19 mouse cellular contexts compared by ENCODE assay signal in the genomic region with DNA sequence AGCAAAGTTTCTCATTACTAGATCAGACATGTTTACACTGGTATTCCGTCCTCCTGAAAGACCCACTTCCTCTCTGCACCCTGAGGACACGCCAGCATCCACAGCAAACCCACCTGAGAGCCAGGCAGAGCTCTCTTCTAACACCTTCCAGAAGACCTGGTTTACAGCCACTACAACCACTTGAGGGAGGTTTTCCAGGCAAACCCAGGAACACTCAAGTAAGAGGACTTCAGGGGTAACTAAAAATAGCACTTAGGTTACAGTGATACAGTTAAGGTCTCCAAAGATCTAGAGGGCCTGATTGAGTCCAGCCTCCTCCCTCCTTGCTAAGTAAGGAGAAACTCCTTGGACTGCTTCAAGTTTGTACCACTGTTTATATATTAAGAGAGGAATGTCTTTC.
"Had no signal": no experiment of that assay in that cellular context is flagged by ENCODE, and none has a peak within 500 bp of the region (broad histone marks: within the 10 kb centered on the region; RNA-seq: fewer than 3 reads in every experiment).

No protein-coding gene starts in this region.

- DNase-seq: kidney, adult 8-10 months; kidney, postnatal 10 days; kidney, postnatal 36 days; layer of hippocampus, postnatal 36 days; left cerebral cortex, postnatal 4 days; liver, embryonic 13.5 days; midbrain, embryonic 14.5 days; spleen, adult 18-20 months; thymus, adult 2 months; thymus, postnatal 14 days; thymus, postnatal 4 days had no signal

- H3K9me3 ChIP-seq: hindbrain, embryonic 15.5 days; kidney, embryonic 15.5 days; limb, embryonic 13.5 days; liver, embryonic 13.5 days; lung, embryonic 15.5 days; megakaryocyte, embryonic 14.5 days; midbrain, embryonic 10.5 days; stomach, embryonic 15.5 days had no signal

- H3K27me3 ChIP-seq: hindbrain, embryonic 15.5 days; kidney, embryonic 15.5 days; limb, embryonic 13.5 days; liver, embryonic 13.5 days; lung, embryonic 15.5 days; megakaryocyte, embryonic 14.5 days; stomach, embryonic 15.5 days had no signal

- H3K27ac ChIP-seq: hindbrain, embryonic 15.5 days; kidney, embryonic 15.5 days; limb, embryonic 13.5 days; liver, embryonic 13.5 days; lung, embryonic 15.5 days; midbrain, embryonic 10.5 days; stomach, embryonic 15.5 days had no signal

- H3K4me3 ChIP-seq: hindbrain, embryonic 15.5 days; kidney, embryonic 15.5 days; limb, embryonic 13.5 days; liver, embryonic 13.5 days; lung, embryonic 15.5 days; megakaryocyte, embryonic 14.5 days; midbrain, embryonic 10.5 days; stomach, embryonic 15.5 days had no signal

- H3K4me2 ChIP-seq: hindbrain, embryonic 15.5 days; kidney, embryonic 15.5 days; limb, embryonic 13.5 days; liver, embryonic 13.5 days; lung, embryonic 15.5 days; stomach, embryonic 15.5 days had no signal

- ATAC-seq: intestine, postnatal 0 days had no signal

- H3K9ac ChIP-seq: hindbrain, embryonic 15.5 days; kidney, embryonic 15.5 days; limb, embryonic 13.5 days; liver, embryonic 13.5 days; lung, embryonic 15.5 days; stomach, embryonic 15.5 days had no signal

- H3K4me1 ChIP-seq: hindbrain, embryonic 15.5 days; kidney, embryonic 15.5 days; limb, embryonic 13.5 days; liver, embryonic 13.5 days; lung, embryonic 15.5 days; midbrain, embryonic 10.5 days; stomach, embryonic 15.5 days had no signal
